Mouse (Mus musculus) layer of hippocampus, adult 9-10 months (tissue): Measurements from ENCODE around the gene Zfp318.
A peak's percentile ranks its signal among the peaks of the same experiment; 100 is the strongest.

Source experiments
- DNase-seq: peaks from one replicate; pipeline ENCODE4 v3.0.0; 2022; ENCODE audit warnings: low spot score

Zfp318 gene

DNA sequence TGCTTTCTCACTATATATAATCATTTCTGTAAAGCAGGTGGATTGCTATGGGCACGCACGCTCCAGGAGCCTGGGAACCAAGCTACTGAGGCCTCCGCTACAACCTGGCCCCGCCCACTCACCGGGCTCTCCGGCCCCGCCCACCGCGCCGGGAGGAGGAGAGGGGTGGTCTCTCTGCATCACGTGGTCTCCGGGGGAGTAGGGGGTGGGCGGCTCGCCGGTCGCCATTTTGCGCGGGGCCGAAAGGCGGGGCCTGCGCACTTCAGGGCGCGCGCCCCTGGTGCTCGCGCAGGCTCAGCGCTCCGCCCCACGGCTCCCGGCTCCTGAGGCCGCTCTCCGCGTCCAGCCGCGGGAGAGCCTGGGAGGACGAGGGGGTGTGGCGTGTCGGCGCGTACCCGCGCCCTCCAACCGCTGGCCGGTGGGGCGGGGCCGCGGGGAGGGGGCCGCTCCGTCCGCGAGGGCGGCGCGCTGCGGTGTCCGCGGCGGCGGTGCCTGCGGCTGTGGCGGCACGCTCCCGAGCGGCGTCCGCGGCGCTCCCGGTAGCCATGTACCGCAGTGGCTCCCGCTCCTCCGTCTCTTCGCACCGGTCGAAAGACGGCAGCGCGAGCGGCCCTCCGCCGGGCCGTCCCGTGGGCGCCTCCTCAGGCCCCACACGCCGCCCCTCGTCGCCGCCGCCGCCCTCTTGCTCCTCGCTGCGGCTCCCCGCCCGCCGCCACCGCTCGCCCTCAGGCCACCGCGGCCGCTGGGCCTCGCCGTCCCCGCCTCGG, at the start of gene Zfp318:
Zfp318 (plus strand) TSS at position 438 of the 767 bp plus-strand sequence.
- peak; percentile 82 for DNase-seq

DNA sequence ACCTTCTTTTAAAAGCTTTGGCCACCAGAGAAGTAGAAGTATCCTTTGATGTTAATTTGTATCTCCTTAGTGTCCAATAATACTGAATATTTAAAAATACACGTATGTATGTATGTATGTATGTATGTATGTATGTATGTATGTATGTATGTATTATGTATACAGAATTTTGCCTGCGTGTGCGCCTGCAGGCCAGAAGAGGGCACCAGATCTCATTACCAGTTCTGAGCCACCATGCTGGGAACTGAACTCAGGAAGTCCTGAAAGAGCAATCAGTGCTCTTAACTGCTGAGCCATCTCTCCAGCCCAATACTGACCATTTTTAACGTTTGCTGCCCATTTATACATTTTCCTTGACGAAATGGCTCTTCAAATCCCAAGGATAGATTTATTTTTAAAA, 47.1 kb upstream of the Zfp318 start:
- no peak for DNase-seq

DNA sequence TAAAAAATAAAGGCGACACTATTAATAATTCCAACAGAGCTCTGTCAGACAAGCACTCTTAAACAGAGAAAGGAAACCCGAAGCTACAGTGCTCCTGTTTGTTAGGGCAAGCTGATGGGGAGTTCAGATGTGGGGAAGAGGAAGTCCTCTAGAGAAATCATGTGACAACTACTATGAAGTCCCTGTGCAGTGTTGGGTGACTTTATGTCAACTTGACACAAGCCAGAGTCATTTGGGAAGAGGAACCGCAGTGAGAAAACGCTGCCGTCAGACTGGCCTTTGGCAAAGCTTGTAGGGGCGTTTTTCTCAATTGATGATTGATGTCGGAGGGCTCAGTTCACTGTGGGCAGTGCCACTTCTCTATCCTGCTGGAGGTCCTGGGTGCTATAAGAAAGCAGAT, 42.3 kb upstream of the Zfp318 start:
- no peak for DNase-seq

DNA sequence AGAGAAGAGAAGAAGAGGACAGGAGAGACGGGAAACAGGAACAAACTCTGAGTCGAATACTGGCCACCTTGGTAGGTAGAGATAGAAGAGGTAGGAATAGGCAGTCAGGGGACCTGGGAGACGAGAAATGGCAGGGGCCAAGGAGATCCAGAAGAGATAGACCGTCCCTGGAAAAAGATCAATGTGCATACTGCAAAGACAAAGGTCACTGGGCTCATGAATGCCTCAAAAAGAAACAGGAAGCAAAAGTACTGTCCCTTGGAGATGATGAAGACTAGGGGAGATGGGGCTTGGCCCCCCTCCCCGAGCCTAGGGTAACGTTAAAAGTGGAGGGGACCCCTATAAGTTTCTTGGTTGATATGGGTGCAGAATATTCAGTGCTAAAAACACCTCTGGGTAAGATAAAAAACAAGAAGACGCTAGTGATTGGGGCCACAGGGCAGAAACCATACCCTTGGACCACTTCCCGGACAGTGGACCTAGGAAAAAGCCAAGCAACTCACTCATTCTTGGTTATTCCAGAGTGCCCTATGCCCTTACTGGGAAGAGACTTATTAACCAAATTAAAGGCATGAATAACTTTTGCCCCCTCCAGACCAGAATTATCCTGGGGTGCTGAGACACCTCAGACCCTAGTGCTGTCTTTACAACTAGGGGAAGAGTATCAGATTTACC, 32.4 kb upstream of the Zfp318 start:
- DNase-seq, result no peak

DNA sequence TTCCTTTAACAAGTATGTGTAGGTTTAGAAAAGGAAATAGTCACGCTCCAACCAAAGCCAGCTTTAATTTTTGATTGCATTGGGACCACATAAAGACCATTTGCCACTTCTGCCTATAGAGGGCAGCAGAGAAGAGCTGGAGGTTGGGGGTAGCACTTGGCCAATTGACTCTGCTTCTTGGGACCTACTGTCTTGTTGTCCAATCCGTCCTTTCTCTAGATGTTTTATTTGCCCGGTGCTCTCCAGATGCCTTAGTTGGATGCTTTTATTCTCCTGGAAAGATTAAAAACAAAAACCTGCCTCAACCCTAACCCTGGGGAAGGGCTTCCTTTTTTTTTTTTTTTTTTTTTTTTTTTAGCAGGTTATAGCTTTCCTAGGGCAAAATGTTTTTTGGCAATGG, 11.7 kb upstream of the Zfp318 start:
- DNase-seq, result no peak

DNA sequence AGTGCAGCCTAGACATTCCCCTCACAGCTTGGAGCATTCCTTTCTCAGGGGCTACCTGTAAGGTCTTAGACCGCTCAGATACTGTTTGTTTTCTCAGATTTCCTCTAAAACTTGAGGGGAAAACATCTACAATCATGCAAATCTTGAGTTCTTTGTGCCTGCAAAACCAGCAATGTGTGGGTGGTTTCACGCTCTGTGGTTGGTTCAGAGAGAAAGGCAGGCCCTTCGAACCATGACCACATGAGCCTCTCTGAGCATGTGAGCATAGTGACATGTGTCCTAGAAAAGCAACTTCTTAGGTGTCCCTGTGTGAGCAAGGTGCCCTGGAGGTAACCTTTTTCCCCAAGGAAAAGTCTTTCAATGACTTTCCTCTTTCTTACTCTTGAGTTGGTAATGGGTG, 5.0 kb upstream of the Zfp318 start:
- DNase-seq, result no peak

DNA sequence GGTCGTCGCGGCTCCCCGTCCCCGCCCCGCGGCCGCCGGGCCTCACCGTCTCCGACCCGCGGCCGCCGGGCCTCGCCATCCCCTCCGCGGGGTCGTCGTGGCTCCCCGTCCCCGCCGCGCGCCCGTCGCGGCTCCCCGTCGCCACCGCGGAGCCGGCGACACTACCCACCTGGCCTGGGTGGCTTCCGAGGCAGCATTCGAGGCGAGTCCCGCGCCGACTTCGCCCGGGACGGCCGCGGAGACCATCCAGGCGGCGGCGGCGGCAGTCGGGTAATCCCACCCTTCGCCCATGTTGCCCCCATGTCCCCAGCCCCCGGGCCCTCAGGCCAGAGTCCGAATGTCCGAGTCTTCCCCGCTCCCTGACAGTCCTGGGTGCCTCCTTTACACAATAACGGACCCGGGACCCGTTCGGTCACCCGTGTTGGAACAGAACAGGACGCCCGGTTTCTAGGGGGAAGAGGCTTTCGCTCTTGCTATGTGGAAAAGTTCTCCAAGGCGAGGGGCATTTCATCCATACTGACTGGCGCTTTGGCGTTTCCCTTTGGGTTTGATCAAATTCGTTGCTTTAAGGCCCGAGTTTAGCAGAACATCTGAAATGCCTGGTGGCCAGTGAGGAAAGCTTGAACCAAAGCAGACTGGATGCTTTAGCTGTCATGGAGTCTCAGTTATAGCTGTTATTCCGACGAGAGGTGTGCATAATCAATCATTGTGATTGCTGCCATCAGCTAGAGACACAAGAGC, 700 bp downstream of the Zfp318 start:
- no peak for DNase-seq

DNA sequence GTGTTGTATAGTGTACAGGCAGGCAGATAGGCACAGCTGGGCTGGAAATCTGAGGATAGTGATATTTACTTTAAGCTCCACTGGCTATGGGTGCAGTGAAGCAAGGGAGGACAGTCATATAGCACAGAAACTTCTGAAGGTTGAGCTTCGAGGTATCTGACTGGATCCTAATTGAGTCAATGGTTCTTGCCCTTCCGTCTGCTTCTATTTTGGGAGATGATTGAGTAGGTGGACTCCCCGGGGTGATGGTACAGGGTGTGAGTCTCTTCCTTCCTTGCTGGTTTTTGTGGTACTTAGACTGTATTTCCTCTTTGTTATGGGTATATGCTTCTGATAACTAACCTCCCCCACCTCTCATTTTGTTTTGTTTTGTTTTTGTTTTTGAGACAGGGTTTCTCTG, 4.7 kb downstream of the Zfp318 start:
- DNase-seq, result no peak

DNA sequence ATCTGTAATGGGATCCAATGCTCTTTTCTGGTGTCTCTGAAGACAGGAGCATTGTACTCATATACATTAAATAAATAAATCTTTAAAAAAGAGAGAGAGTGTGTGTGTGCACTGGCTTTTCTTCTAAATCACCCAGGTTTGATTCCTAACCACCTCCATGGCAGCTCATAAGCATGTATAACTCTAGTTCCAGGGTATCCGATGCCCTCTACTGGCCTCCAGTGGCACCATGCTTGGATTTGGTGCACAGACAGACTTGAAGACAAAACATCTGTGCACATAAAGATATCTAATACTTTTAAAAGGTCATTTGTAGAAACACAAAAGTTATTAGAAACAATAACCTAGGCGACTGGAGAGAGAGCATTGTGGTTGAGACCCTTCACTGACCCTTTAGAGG, 9.5 kb downstream of the Zfp318 start:
- no peak for DNase-seq

DNA sequence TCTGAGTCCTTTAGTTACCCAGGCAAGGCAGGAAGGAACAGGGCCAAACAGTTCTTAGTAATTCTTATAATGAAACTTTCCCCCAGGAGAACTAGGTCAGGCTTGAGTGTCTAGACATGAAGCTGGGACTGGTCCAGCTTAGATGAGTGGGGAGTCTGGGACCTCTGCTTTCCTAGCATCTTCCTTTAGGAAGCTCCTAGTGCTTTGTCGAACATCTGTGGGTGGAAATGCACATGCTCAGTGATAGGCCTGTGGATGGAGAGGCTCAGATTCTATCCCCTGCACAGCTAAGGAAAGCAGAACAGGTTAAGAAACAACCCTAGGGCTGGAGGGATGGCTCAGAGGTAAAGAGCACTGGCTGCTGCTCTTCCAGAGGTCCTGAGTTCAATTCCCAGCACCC, 11.1 kb downstream of the Zfp318 start:
- DNase-seq, result no peak

DNA sequence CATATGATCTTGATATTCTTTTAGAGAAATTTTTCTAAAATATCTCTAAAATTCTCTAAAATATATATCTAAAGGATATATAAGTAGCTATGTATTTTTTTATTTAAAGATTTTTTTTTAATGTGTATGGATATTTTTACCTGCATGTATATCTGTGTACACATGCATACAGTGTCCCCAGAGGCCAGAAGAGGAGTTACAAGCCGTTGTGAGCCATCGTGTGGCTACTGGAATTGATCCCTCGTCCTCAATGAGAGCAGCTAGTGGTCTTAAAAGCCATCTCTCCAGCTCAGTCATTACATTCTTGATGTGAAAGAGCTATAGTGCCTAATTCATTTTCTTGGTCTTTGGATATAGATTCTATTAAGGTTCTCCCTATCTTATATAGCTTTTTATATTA, 24.9 kb downstream of the Zfp318 start:
- DNase-seq, result no peak

DNA sequence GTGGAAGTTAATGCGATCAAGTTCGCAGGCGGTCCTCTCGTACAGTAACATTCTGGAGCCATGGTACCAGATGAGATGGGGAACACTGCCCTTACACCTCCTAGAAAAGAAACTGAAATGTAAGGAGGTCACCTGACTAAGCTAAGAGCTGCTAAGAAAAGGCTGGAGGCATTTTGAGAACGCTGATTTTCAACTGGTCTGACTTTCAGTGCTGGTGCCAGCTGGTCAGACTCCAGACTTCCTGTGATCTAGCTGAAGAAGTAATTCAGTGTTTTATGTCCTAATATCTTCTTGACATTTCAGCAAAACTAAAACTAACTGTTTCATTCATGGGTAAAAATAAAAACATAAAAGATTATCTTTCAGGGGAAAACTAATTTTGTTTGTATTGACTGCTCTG, 35.1 kb downstream of the Zfp318 start:
- DNase-seq, result no peak

DNA sequence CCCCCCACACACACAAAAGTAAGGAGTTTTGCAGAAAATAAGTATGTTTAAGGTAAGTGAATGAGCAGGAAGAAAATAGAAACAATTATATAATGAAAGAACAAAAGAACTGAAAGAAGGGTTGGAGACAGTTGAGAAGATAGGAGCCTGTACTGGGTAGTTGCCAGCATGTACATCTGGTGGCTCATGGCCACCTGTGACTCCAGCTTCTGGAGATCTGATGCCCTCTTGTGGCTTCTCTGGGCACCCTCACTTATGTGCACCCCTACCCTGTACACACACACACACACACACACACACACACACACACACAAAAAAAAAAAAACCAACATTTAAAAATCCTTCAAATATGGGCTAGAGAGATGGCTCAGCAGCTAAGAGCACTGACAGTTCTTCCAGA, 36.2 kb downstream of the Zfp318 start:
- DNase-seq, result no peak

DNA sequence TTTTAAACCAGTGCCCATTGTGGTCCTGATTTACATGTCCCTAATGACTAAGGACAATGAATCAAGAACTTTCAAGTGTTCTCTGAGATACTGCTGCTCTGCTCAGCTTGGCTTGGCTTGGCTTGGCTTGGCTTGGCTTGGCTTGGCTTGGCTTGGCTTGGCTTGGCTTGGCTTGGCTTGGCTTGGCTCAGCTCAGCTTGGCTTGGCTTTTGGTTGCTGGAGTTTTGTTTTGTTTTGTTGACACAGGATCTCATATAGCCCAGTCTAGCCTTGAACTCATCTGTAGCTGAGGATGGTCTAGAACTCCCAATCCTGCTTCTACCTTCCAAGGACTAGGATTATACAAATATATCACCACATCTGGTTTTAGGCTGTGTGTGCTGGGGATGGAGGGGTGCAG, 43.0 kb downstream of the Zfp318 start:
- DNase-seq, result no peak

DNA sequence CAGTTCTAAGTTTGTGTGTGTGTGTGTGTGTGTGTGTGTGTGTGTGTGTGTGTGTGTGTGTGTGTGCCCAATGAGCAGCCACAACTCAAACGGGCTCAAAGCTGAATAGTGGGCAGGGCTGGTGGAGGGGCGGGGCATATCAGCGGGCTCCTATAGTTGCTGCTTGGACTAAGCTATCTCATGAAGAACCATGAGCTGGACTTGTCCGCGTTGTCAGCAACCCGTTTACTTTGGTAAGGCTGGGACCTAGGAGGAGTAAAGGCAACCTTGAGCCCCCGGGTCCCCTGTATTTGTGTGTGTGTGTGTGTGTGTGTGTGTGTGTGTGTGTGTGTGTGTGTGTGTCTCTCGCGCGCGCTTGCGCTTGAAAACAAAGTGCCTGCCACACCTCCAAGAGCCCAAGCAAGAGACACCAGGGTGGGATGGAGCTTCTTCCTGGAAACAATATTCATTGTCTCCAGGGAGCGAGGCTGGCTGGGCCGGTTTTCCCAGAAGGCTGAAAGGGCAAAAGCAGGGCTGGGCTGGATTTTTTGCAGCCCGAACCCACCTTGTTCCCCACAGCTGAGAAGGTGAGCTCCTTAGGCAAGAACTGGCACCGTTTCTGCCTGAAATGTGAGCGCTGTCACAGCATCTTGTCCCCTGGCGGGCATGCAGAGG, 45.4 kb downstream of the Zfp318 start, which contains the start of gene Crip3:
Crip3 (plus strand) TSS at position 166 of the 654 bp plus-strand sequence.
- DNase-seq, result no peak

DNA sequence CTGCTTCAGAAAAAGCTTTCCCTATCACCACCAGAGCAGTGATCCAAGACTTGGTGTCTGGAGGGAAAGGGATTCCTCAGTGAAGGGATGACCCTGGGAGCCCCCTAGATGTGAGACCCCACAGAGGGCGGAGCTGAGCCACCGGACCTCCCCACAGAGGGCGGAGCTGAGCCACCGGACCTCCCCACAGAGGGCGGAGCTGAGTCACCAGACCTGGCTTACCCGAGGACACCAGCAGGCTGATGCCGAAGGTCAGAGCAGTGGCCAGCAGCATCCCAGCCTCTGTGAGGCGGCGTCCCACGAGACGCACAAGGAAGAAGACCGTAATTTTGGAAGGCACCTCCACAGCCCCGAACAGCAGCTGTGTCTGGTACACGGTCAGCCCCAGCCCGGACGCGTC, 50.1 kb downstream of the Zfp318 start:
- DNase-seq, result no peak

DNA sequence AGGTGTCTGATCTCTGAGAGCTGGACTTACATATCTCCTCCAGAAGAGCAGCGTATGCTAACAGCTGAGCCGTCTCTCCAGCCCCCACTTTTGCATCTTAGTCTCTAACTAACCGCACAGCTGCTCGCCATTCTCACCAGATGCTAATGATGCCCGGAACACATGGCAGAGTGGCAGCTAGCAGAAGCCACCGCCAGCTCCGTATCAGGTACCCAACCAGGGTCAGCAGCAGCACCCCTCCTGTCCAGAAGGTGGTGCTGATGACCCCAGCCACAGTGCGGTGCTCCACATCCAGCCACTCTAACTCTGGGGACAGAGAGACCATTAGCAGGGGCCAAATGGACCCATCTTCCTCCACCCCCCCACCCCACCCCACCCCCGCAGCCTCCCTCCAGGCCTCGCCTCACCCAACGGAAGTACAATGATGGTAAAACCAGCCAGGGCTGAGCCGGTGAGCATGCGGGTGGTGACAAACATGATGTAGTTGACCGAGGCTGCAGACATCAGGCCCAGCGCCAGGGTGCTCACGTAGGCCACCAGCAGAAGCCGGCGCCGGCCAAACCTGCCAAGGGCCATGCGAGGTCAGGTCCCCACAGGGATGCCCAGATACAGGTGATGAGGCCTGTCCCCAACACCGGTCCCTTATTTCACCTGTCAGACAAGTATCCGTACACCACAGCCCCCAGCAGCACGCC, 53.3 kb downstream of the Zfp318 start:
- no peak for DNase-seq

DNA sequence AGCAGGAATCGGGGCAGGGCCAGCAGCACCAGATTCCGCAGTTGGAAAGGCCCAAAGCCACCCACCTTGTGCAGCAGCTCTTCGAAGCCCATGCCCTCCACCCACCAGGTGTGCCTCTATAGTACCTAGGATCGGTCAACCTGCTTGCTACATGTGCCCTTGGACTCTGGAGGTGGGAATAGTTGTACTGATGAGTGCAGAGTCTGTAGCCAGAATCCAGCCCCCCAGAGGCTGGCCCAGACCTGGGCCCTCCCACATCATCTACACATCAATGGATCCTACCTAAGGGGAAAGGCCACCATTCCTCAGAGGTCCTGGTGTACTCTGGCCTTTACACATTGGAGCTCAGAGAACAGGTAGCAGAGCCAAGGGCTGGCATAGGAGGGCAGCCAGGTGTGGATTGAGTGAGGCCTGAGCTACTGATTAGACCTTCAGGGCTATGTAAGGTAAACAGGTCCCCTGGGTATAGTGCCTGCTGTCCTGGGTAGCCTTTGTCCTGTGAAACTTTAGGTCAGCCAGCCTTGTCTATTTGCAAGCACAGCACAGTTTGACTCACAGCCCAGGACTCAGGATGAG, 54.9 kb downstream of the Zfp318 start, which contains the start of gene Slc22a7:
Slc22a7 (minus strand) TSS at position 160 of the 576 bp plus-strand sequence.
- DNase-seq, result no peak

DNA sequence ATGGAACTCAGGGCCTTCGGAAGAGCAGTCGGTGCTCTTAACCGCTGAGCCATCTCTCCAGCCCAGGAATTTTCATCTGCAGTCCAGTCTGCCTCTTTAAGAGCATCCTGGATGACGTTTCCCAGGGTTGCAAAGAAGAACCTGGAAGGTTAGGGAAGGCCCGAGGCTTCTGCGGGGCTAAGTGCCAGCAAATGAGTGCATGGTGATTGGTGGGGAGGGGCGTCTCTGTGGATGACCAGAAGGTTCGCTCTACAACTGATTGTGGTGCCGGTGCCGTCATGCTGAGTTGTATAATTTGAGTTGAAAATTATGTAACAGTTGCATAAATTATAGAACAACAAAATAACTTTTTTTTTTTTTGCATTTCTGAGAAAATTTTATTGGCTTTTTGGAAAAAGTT, 55.6 kb downstream of the Zfp318 start:
- DNase-seq, result no peak

DNA sequence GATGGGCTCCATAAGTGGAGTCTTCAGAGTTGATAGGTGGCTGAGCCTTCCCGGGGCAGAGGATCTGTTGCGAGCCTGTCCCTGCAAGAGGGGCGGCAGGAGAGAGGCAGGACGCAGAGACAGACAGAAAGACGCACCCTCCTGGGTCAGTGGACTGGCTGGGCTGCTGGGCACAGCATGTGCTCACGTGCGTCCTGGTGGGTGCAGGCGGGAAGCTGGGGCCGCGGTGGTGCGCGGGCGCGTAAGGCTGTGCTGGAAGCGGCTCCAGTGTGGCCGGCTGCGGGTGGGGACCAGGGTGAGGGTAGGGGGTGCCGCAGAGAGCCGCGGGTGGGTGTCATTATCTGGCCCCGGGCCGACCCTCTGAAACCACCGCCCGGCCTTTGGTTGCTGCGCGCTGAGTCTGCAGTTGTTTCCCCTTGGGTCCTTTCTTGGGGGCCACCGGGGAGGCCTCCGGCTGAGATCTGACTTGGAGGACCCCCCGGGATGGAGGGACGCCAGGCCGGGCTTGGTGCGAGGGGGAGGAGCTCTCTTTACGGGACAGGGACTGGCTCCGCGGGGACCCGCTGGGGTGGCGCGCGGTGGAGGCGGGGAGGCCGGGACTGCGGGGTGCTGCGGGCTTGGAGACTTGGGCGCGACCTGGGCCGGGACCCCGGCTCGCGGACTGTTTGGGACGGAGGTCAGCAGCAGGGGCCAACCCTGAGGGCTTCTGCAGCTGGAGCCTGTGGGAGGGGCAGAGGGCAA, 61.5 kb downstream of the Zfp318 start:
- DNase-seq, result no peak

DNA sequence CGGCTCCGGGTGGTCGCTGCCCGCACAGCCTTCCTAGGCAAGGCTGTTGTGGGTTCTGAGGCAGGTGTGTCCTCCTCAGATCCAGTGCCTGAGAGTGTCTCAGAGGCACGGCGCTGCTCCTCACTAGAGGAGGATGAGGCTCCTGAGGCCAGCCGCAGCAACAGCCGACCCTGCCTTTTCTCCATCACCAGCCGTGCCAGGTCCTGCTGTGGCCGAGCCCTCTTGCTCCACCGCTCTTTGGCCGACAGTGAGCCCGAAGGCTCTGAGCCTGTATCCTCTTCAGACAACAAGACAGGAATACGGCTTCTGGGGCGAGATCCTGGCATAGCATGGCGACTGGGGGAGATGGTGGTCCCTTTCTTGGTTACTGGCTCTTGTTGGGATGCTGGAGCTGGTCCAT, 62.7 kb downstream of the Zfp318 start:
- no peak for DNase-seq
